Mouse (Mus musculus) lung, embryonic 14.5 days (tissue): Measurements from ENCODE around the gene Gsap. TPM values are rescaled to one million over a fixed set of nuclear protein-coding genes. Genes with fewer than 3 reads are reported as not detected.

Experiments
- ATAC-seq: fragments of 200-750 bp; cut with Nextera tagmentation; 2 replicates; pipeline ENCODE4 v1.8.0; 2017; ENCODE audit warnings: mild to moderate bottlenecking, moderate TSS enrichment, moderate library complexity; ENCODE audit not compliant: insufficient read depth
- DNase-seq: peaks from one replicate; pipeline ENCODE4 v3.0.0-alpha.2; 2015
- H3K27ac ChIP-seq: fragments of 300-500 bp; sonication (generic); 2 replicates; pipeline ENCODE4 v1.5.1; 2014; ENCODE audit warnings: low read depth, mild to moderate bottlenecking, moderate library complexity
- H3K27me3 ChIP-seq: fragments of 300-500 bp; sonication (generic); 2 replicates; pipeline ENCODE4 v1.6.1; 2014; ENCODE audit warnings: low read length, control low read depth; ENCODE audit not compliant: insufficient read depth
- H3K36me3 ChIP-seq: fragments of 300-500 bp; sonication (generic); 2 replicates; pipeline ENCODE4 v1.6.1; 2014; ENCODE audit warnings: control low read depth; ENCODE audit not compliant: insufficient read depth
- H3K4me1 ChIP-seq: fragments of 300-500 bp; sonication (generic); 2 replicates; pipeline ENCODE4 v1.6.1; 2014; ENCODE audit warnings: antibody characterized with exemption, control low read depth; ENCODE audit not compliant: insufficient read depth
- H3K4me2 ChIP-seq: fragments of 300-500 bp; sonication (generic); 2 replicates; pipeline ENCODE4 v1.6.1; 2014; ENCODE audit warnings: mild to moderate bottlenecking
- H3K4me3 ChIP-seq: fragments of 300-500 bp; sonication (generic); 2 replicates; pipeline ENCODE4 v1.5.1; 2014; ENCODE audit warnings: low read depth, low read length
- H3K9ac ChIP-seq: fragments of 300-500 bp; sonication (generic); 2 replicates; pipeline ENCODE4 v1.6.1; 2014
- H3K9me3 ChIP-seq: fragments of 300-500 bp; sonication (generic); 2 replicates; pipeline ENCODE4 v1.6.1; 2016; ENCODE audit warnings: low read depth, low read length, control low read depth
- CTCF ChIP-seq: IDR thresholded peaks from 2 replicates; pipeline ENCODE4 v1.5.1; 2016; ENCODE audit warnings: antibody characterized with exemption, low read depth
- WGBS: fragments of 180-500 bp; shearing (Covaris S2); extraction: QIAGEN DNeasy Blood & Tissue Kit; methylation state at CpG from one replicate; pipeline ENCODE4 v1.1.7; 2014; 5-methylcytosine and 5-hydroxymethylcytosine counted together
- polyA plus RNA-seq: library from polyadenylated mRNA; unstranded; fragments of >200 nt; fragmentation: Nextera tagmentation; extraction: Ambion mirVana; gene quantifications from 2 replicates; pipeline ENCODE4 v1.2.1, GENCODE M21; 2014

Gene Gsap
- polyA plus RNA-seq, 1 experiment from 2014 or later = 2.0 TPM

- Histone ChIP-seq H3K4me1 (no peaks in the 10 kb centered on the region), H3K27me3 (no peaks in the 10 kb centered on the region), H3K4me3 (no peak overlapping the region), H3K9me3 (no peaks in the 10 kb centered on the region), H3K9ac (no peak overlapping the region), H3K4me2 (no peak overlapping the region), H3K27ac (no peak overlapping the region), H3K36me3 (no peaks in the 10 kb centered on the region)
- 77% methylated on average over 3 of the region's 3 CpGs for WGBS
- ATAC-seq (no peak), DNase-seq (no peak)
- no peak for TF ChIP-seq CTCF
Measured at GRCm38 (mm10) chr5:21148358-21148757, 37.7 kb upstream of the Gsap start.

GRCm38 (mm10) chr5:21153672-21154071, 32.4 kb upstream of the Gsap start:
- 65% methylated on average over 1 of the region's 1 CpGs for WGBS
- ATAC-seq (no peak), DNase-seq (no peak)
- no peak for TF ChIP-seq CTCF
- no peaks in the 10 kb centered on the region for H3K9me3 ChIP-seq
- no peak overlapping the region for H3K9ac ChIP-seq
- H3K36me3 ChIP-seq = no peaks in the 10 kb centered on the region
- H3K4me3 ChIP-seq = no peak overlapping the region
- H3K27ac ChIP-seq = no peak overlapping the region
- no peaks in the 10 kb centered on the region for H3K27me3 ChIP-seq
- no peak overlapping the region for H3K4me2 ChIP-seq
- H3K4me1 ChIP-seq = no peaks in the 10 kb centered on the region

- Histone ChIP-seq H3K4me1 (no peaks in the 10 kb centered on the region), H3K27ac (no peak overlapping the region), H3K9me3 (no peaks in the 10 kb centered on the region), H3K4me2 (no peak overlapping the region), H3K27me3 (no peaks in the 10 kb centered on the region), H3K9ac (no peak overlapping the region), H3K4me3 (no peak overlapping the region), H3K36me3 (no peaks in the 10 kb centered on the region)
- WGBS = 81% methylated on average over 3 of the region's 3 CpGs
- DNase-seq (no peak), ATAC-seq (no peak)
- TF ChIP-seq CTCF = no peak
Measured at GRCm38 (mm10) chr5:21156770-21157169, 29.3 kb upstream of the Gsap start.

GRCm38 (mm10) chr5:21159536-21159935, 26.5 kb upstream of the Gsap start:
- WGBS = 77% methylated on average over 3 of the region's 3 CpGs
- Histone ChIP-seq H3K4me1 (no peaks in the 10 kb centered on the region), H3K9ac (no peak overlapping the region), H3K27ac (no peak overlapping the region), H3K36me3 (no peaks in the 10 kb centered on the region), H3K4me3 (no peak overlapping the region), H3K4me2 (no peak overlapping the region), H3K27me3 (no peaks in the 10 kb centered on the region), H3K9me3 (no peaks in the 10 kb centered on the region)
- DNase-seq = no peak
- ATAC-seq = no peak
- no peak for TF ChIP-seq CTCF

GRCm38 (mm10) chr5:21160781-21161180, 25.3 kb upstream of the Gsap start:
- TF ChIP-seq CTCF = no peak
- no peaks in the 10 kb centered on the region for H3K36me3 ChIP-seq
- no peak for ATAC-seq
- H3K4me2 ChIP-seq = no peak overlapping the region
- H3K27me3 ChIP-seq = no peaks in the 10 kb centered on the region
- DNase-seq = no peak
- no peaks in the 10 kb centered on the region for H3K4me1 ChIP-seq
- no peak overlapping the region for H3K27ac ChIP-seq
- no peak overlapping the region for H3K9ac ChIP-seq
- H3K9me3 ChIP-seq = no peaks in the 10 kb centered on the region
- no peak overlapping the region for H3K4me3 ChIP-seq
- 50% methylated on average over 1 of the region's 1 CpGs for WGBS

GRCm38 (mm10) chr5:21163421-21163820, 22.6 kb upstream of the Gsap start:
- no peak for ATAC-seq
- no peak for TF ChIP-seq CTCF
- no peak for DNase-seq
- Histone ChIP-seq H3K9ac (no peak overlapping the region), H3K27ac (no peak overlapping the region), H3K4me1 (no peaks in the 10 kb centered on the region), H3K4me3 (no peak overlapping the region), H3K4me2 (no peak overlapping the region), H3K9me3 (no peaks in the 10 kb centered on the region), H3K36me3 (no peaks in the 10 kb centered on the region), H3K27me3 (no peaks in the 10 kb centered on the region)
- WGBS = 84% methylated on average over 3 of the region's 3 CpGs

- no peaks in the 10 kb centered on the region for H3K4me1 ChIP-seq
- no peaks in the 10 kb centered on the region for H3K27me3 ChIP-seq
- H3K27ac ChIP-seq = no peak overlapping the region
- no peak overlapping the region for H3K4me3 ChIP-seq
- H3K36me3 ChIP-seq = no peaks in the 10 kb centered on the region
- ATAC-seq (peak; percentile 84), DNase-seq (peak; percentile 88)
- no peak overlapping the region for H3K9ac ChIP-seq
- WGBS = 66% methylated on average over 8 of the region's 8 CpGs
- TF ChIP-seq CTCF = no peak
- H3K9me3 ChIP-seq = no peaks in the 10 kb centered on the region
- H3K4me2 ChIP-seq = no peak overlapping the region
Measured at GRCm38 (mm10) chr5:21168689-21169345, 17.2 kb upstream of the Gsap start.
